31 mouse cellular contexts compared by ENCODE assay signal in the genomic region with DNA sequence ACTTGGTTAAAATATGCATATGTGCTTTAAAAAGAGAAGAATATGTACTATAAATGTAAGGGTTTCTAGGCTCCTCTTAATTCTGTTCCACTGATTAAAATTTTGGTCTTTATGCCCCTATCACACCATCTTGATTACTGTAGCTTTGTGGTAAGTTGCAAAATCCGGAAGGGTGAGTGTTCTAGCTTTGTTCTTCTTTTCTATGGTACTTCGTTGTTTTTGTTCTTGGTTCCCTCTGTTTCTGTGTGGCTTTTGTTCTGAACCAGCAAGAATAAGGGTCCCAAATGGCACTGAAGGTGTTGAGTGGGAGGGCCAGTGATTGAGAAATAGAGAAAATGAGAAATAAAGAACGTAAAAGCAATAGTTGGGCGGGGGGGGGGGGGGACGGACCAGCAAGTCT. TPM values are rescaled to one million over a fixed set of nuclear protein-coding genes. Genes with fewer than 3 reads are reported as not detected.
DNase-seq lines count a peak whose midpoint lies in the region; ATAC-seq and TF ChIP-seq lines count a peak whose summit lies in the region.
"Had no signal": no experiment of that assay in that cellular context is flagged by ENCODE, and none has a peak within 500 bp of the region (broad histone marks: within the 10 kb centered on the region; RNA-seq: fewer than 3 reads in every experiment).

No protein-coding gene starts in this region.

- no peak overlapping the region for H3K4me2 ChIP-seq in liver, embryonic 15.5 days
- H3K4me2 ChIP-seq: embryonic facial prominence, embryonic 12.5 days; embryonic facial prominence, embryonic 15.5 days; heart, embryonic 11.5 days; hindbrain, embryonic 12.5 days; hindbrain, embryonic 15.5 days had no signal

- H3K27ac ChIP-seq in liver, embryonic 15.5 days (replicated peaks): 0 out of 2 replicates have a peak overlapping the region, but pooled peaks have one; percentile 9
- H3K27ac ChIP-seq in bone marrow macrophage, adult 2 months (ENCODE audit: insufficient read depth, low read depth, low read length): peak overlapping the region; percentile 90
- H3K27ac ChIP-seq in macrophage: peak overlapping the region; percentile 95
- H3K27ac ChIP-seq: embryonic facial prominence, embryonic 12.5 days; embryonic facial prominence, embryonic 15.5 days; hindbrain, embryonic 12.5 days; hindbrain, embryonic 15.5 days had no signal

- TF ChIP-seq POLR2A in bone marrow macrophage, adult 2 months (IDR thresholded peaks at IDR 0.05; ENCODE audit: borderline replicate concordance, low read depth, low read length): no peak

- H3K36me3 ChIP-seq in liver, embryonic 15.5 days (replicated peaks): no peaks in the 10 kb centered on the region
- H3K36me3 ChIP-seq in macrophage (ENCODE audit: inconsistent target): no peaks in the 10 kb centered on the region
- H3K36me3 ChIP-seq: embryonic facial prominence, embryonic 12.5 days; embryonic facial prominence, embryonic 15.5 days; hindbrain, embryonic 12.5 days; hindbrain, embryonic 15.5 days had no signal

- H3K27me3 ChIP-seq in liver, embryonic 15.5 days: no peaks in the 10 kb centered on the region
- H3K27me3 ChIP-seq: embryonic facial prominence, embryonic 12.5 days; embryonic facial prominence, embryonic 15.5 days; hindbrain, embryonic 12.5 days; hindbrain, embryonic 15.5 days had no signal

- no peak overlapping the region for H3K9ac ChIP-seq in liver, embryonic 15.5 days
- H3K9ac ChIP-seq: embryonic facial prominence, embryonic 12.5 days; embryonic facial prominence, embryonic 15.5 days; forebrain, postnatal 0 days; hindbrain, embryonic 12.5 days; hindbrain, embryonic 15.5 days had no signal

- H3K79me2 ChIP-seq in macrophage (ENCODE audit: inconsistent target): no peaks in the 10 kb centered on the region

- ATAC-seq in liver, embryonic 15.5 days (ENCODE audit: insufficient read depth): no peak
- ATAC-seq in monocyte, adult 5-6 weeks (replicated peaks; ENCODE audit: insufficient number of reproducible peaks, low FRiP score, low TSS enrichment, poor library complexity, severe bottlenecking): peak; percentile 79
- ATAC-seq: forebrain, embryonic 14.5 days; forebrain, postnatal 0 days had no signal

- no peaks in the 10 kb centered on the region for H3K9me3 ChIP-seq in liver, embryonic 15.5 days (replicated peaks)
- H3K9me3 ChIP-seq: embryonic facial prominence, embryonic 12.5 days; embryonic facial prominence, embryonic 15.5 days; hindbrain, embryonic 12.5 days; hindbrain, embryonic 15.5 days had no signal

- 42% methylated on average over 5 of the region's 5 CpGs for WGBS in liver, embryonic 15.5 days (ENCODE audit: insufficient replicate concordance)
- WGBS in macrophage (ENCODE audit: missing documents): 3% methylated on average over 3 of the region's 5 CpGs

- no peak for TF ChIP-seq CTCF in bone marrow macrophage, adult 2 months (IDR thresholded peaks at IDR 0.05; ENCODE audit: low read depth, low read length)

- H3K4me1 ChIP-seq in liver, embryonic 15.5 days (replicated peaks): no peaks in the 10 kb centered on the region
- H3K4me1 ChIP-seq in bone marrow macrophage, adult 2 months (ENCODE audit: control insufficient read depth, insufficient read depth, low read length): peaks cover 21% of the 10 kb centered on the region
- H3K4me1 ChIP-seq: embryonic facial prominence, embryonic 12.5 days; embryonic facial prominence, embryonic 15.5 days; hindbrain, embryonic 12.5 days; hindbrain, embryonic 15.5 days had no signal

- DNase-seq in liver: no peak
- DNase-seq in kidney, postnatal 10 days: no peak
- DNase-seq in frontal cortex, adult 2 months (ENCODE audit: extremely low spot score in 1 of 2, low spot score in 1 of 2): no peak
- DNase-seq in retina, embryonic 14.5 days (ENCODE audit: low spot score): no peak
- DNase-seq: adrenal gland, adult 8-10 months; adrenal gland, postnatal 25 days; B cell, adult 2 months; cerebellum, adult 18-20 months; cerebellum, adult 9-10 months; cerebellum, postnatal 14 days; forebrain, postnatal 0 days; gastrocnemius, postnatal 25 days had no signal

- no peak overlapping the region for H3K4me3 ChIP-seq in liver, embryonic 15.5 days (replicated peaks)
- no peak overlapping the region for H3K4me3 ChIP-seq in bone marrow macrophage, adult 2 months (ENCODE audit: insufficient read depth, low read length)
- H3K4me3 ChIP-seq in macrophage (ENCODE audit: inconsistent target): no peak overlapping the region
- H3K4me3 ChIP-seq: embryonic facial prominence, embryonic 12.5 days; embryonic facial prominence, embryonic 15.5 days; hindbrain, embryonic 12.5 days; hindbrain, embryonic 15.5 days had no signal

RNA-seq across cellular contexts. Expression of a gene that starts 25.4 kb away (rescaled TPM):
- polyA plus RNA-seq in liver, embryonic 15.5 days (2015; fragmentation: Nextera tagmentation; extraction: Ambion mirVana): 15.6 and 16.8 TPM in 2 replicates
- 168 and 174 TPM in 2 replicates for polyA plus RNA-seq in bone marrow macrophage, adult 2 months (2012; ENCODE audit: insufficient read depth, insufficient read length, missing spikeins)
- total RNA-seq in macrophage (2018; cell fraction: chromatin; rRNA removed): 100 to 1,000 TPM in 5 of 26 experiments, 10 to 100 TPM in 21; 13.7 to 172 (median 40.9) TPM
- 100 to 1,000 TPM; 122 to 667 (median 326) TPM for total RNA-seq in macrophage (2018; cell fraction: cytosol; rRNA removed)
- total RNA-seq in macrophage (2018; cell fraction: nucleus; rRNA removed): 100 to 1,000 TPM in 13 of 26 experiments, 10 to 100 TPM in 13; 47.6 to 271 (median 103) TPM
- 508 to 1,107 TPM (median 907 TPM) in 3 replicates for polyA plus RNA-seq in macrophage (2018)
- total RNA-seq in monocyte, adult 5-6 weeks (2017): 235 to 1,319 TPM (median 1,123 TPM) in 3 replicates
- 2.6 and 2.9 TPM in 2 replicates for polyA plus RNA-seq in frontal cortex, adult 2 months (2012; rRNA removed)
- total RNA-seq: MEL had no signal

RNA-seq across cellular contexts. Expression of a gene that starts 27.2 kb away (rescaled TPM):
- polyA plus RNA-seq in liver, embryonic 15.5 days (2015; fragmentation: Nextera tagmentation; extraction: Ambion mirVana): not detected in 2 replicates
- polyA plus RNA-seq in bone marrow macrophage, adult 2 months (2012; ENCODE audit: insufficient read depth, insufficient read length, missing spikeins): not detected in 2 replicates
- total RNA-seq in macrophage (2018; cell fraction: chromatin; rRNA removed): 1 to 10 TPM in 8 of 26 experiments, not detected in 18; 1.8 to 4.2 (median 2.2) TPM
- under 1 TPM in 3 of 26 experiments, not detected in 23; 0.29 to 0.41 (median 0.33) TPM for total RNA-seq in macrophage (2018; cell fraction: cytosol; rRNA removed)
- 1 to 10 TPM in 13 of 26 experiments, not detected in 13; 1.2 to 5.7 (median 2.4) TPM for total RNA-seq in macrophage (2018; cell fraction: nucleus; rRNA removed)
- polyA plus RNA-seq in macrophage (2018): not detected in 3 replicates
- total RNA-seq in monocyte, adult 5-6 weeks (2017): 1.3 TPM in 1 of 3 replicates, not detected in the others
- not detected in 2 replicates for polyA plus RNA-seq in frontal cortex, adult 2 months (2012; rRNA removed)
- total RNA-seq: adrenal gland, adult 8-10 months; adrenal gland, postnatal 25 days; forebrain, postnatal 0 days; gastrocnemius, adult 8-10 months; gastrocnemius, postnatal 25 days; heart, adult 8-10 months; heart, postnatal 25 days; hematopoietic stem cell, adult 5-6 weeks; MEL had no signal
- polyA plus RNA-seq: embryonic facial prominence, embryonic 12.5 days; embryonic facial prominence, embryonic 15.5 days; forebrain, embryonic 11.5 days; forebrain, embryonic 14.5 days; forebrain, postnatal 0 days; gonadal fat pad, adult 2 months; heart, embryonic 11.5 days; heart, embryonic 14.5 days; heart, postnatal 0 days; hindbrain, embryonic 12.5 days; hindbrain, embryonic 15.5 days had no signal

RNA-seq across cellular contexts. Expression of a gene that starts 30.9 kb away (rescaled TPM):
- polyA plus RNA-seq in liver, embryonic 15.5 days (2015; fragmentation: Nextera tagmentation; extraction: Ambion mirVana): 0.83 and 1.2 TPM in 2 replicates
- polyA plus RNA-seq in bone marrow macrophage, adult 2 months (2012; ENCODE audit: insufficient read depth, insufficient read length, missing spikeins): 129 and 135 TPM in 2 replicates
- total RNA-seq in macrophage (2018; cell fraction: chromatin; rRNA removed): 100 to 1,000 TPM in 21 of 26 experiments, 10 to 100 TPM in 5; 68.7 to 743 (median 252) TPM
- 1,000 to 10,000 TPM in 14 of 26 experiments, 100 to 1,000 TPM in 12; 325 to 6,363 (median 1,124) TPM for total RNA-seq in macrophage (2018; cell fraction: cytosol; rRNA removed)
- 1,000 to 10,000 TPM in 15 of 26 experiments, 100 to 1,000 TPM in 11; 331 to 4,588 (median 1,236) TPM for total RNA-seq in macrophage (2018; cell fraction: nucleus; rRNA removed)
- polyA plus RNA-seq in macrophage (2018): 203 to 397 TPM (median 307 TPM) in 3 replicates
- 448 to 606 TPM (median 547 TPM) in 3 replicates for total RNA-seq in monocyte, adult 5-6 weeks (2017)
- polyA plus RNA-seq in frontal cortex, adult 2 months (2012; rRNA removed): 1.1 and 1.3 TPM in 2 replicates
- total RNA-seq: gastrocnemius, adult 8-10 months; gastrocnemius, postnatal 25 days; heart, adult 8-10 months; MEL had no signal

RNA-seq across cellular contexts. Expression of a gene that starts 39.8 kb away (rescaled TPM):
- polyA plus RNA-seq in liver, embryonic 15.5 days (2015; fragmentation: Nextera tagmentation; extraction: Ambion mirVana): 54.3 and 58.4 TPM in 2 replicates
- polyA plus RNA-seq in bone marrow macrophage, adult 2 months (2012; ENCODE audit: insufficient read depth, insufficient read length, missing spikeins): 650 and 692 TPM in 2 replicates
- 100 to 1,000 TPM in 16 of 26 experiments, 10 to 100 TPM in 10; 27.1 to 700 (median 152) TPM for total RNA-seq in macrophage (2018; cell fraction: chromatin; rRNA removed)
- 1,000 to 10,000 TPM in 7 of 26 experiments, 100 to 1,000 TPM in 19; 287 to 1,885 (median 507) TPM for total RNA-seq in macrophage (2018; cell fraction: cytosol; rRNA removed)
- 1,000 to 10,000 TPM in 2 of 26 experiments, 100 to 1,000 TPM in 23, 10 to 100 TPM in 1; 94.4 to 1,218 (median 394) TPM for total RNA-seq in macrophage (2018; cell fraction: nucleus; rRNA removed)
- 289 to 625 TPM (median 620 TPM) in 3 replicates for polyA plus RNA-seq in macrophage (2018)
- total RNA-seq in monocyte, adult 5-6 weeks (2017): 98.1 to 442 TPM (median 354 TPM) in 3 replicates
- 1.8 TPM in 2 replicates for polyA plus RNA-seq in frontal cortex, adult 2 months (2012; rRNA removed)

RNA-seq across cellular contexts. Expression of a gene that starts 44.1 kb away (rescaled TPM):
- 0.32 and 0.37 TPM in 2 replicates for polyA plus RNA-seq in liver, embryonic 15.5 days (2015; fragmentation: Nextera tagmentation; extraction: Ambion mirVana)
- 78.8 and 104 TPM in 2 replicates for polyA plus RNA-seq in bone marrow macrophage, adult 2 months (2012; ENCODE audit: insufficient read depth, insufficient read length, missing spikeins)
- total RNA-seq in macrophage (2018; cell fraction: chromatin; rRNA removed): 1,000 to 10,000 TPM in 4 of 26 experiments, 100 to 1,000 TPM in 21, 10 to 100 TPM in 1; 90.2 to 1,268 (median 418) TPM
- 1,000 to 10,000 TPM in 13 of 26 experiments, 100 to 1,000 TPM in 13; 245 to 6,609 (median 1,184) TPM for total RNA-seq in macrophage (2018; cell fraction: cytosol; rRNA removed)
- total RNA-seq in macrophage (2018; cell fraction: nucleus; rRNA removed): 1,000 to 10,000 TPM in 16 of 26 experiments, 100 to 1,000 TPM in 10; 156 to 4,947 (median 1,739) TPM
- 101 to 412 TPM (median 201 TPM) in 3 replicates for polyA plus RNA-seq in macrophage (2018)
- total RNA-seq in monocyte, adult 5-6 weeks (2017): 523 to 801 TPM (median 669 TPM) in 3 replicates
- 0.56 and 0.61 TPM in 2 replicates for polyA plus RNA-seq in frontal cortex, adult 2 months (2012; rRNA removed)
- total RNA-seq: adrenal gland, postnatal 25 days; forebrain, postnatal 0 days; gastrocnemius, adult 8-10 months; gastrocnemius, postnatal 25 days; heart, adult 8-10 months; heart, postnatal 25 days; MEL had no signal
- polyA plus RNA-seq: forebrain, embryonic 11.5 days had no signal

Comparison
In these comparisons a context has a peak if more than half of its experiments do, and no peak if none do; other contexts are left out.
1. H3K27ac ChIP-seq: peak in every context shown above with its lines; median percentile 95 in macrophage; 90 in bone marrow macrophage, adult 2 months; 9 in liver, embryonic 15.5 days.
2. RNA of a gene that starts 30.9 kb away (polyA plus RNA-seq): 203 to 397 TPM in macrophage and 129 to 135 TPM in bone marrow macrophage, adult 2 months; 0.83 to 1.2 TPM in liver, embryonic 15.5 days and 1.1 to 1.3 TPM in frontal cortex, adult 2 months; every median in the first group is over 10 times any median in the second.